Mouse (Mus musculus): ENCODE data around the gene Pdzd4.

Pdzd4 gene

GRCm38 (mm10) chrX:73824185-73825151, at the start of gene Pdzd4:
Gene Pdzd4, minus strand, starts transcription at chrX:73824969.
- peak; percentile 11 for DNase-seq (ENCODE audit: low read depth)

DNA sequence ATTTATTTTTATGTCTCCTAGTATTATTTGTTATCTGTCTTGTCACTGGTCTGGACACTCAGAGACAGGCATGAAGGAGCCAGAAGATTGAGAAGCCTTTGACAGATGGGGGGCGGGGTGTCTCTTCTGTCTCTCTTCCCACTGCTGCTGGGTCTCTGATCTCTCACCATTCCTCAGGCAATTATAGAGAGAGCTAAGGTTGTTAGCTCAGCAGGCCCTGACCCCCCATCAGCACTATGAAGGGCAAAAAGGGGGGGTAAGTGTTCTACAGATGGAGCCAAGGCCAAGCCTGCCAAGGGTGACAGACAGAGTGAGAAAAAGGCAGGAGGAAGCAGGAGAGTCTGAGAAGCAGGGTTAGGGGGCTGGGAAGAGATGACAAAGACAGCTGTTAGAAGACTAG, 47.2 kb upstream of the Pdzd4 start:
- no peak for DNase-seq (ENCODE audit: low read depth)

DNA sequence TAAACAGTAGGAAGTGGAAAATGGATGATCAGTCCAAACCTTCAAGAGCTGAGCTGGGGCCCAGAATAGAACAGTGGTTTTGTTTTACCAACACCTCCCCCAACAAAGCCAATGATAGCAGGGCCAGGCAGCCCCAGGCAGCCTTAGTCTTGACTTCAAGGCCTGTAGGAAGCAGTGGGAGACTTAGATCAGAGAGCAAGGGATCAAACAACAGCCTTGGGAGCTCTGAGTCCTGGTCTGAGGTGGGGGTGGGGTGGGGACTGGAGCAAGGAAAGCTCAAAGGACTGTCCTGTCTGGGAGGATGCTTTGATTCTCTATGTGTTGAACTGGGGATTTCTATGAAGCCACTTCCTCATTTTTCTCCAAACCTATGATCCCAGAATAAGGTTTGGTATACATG, 46.7 kb upstream of the Pdzd4 start:
- DNase-seq (ENCODE audit: low read depth) = no peak

- no peak for DNase-seq (ENCODE audit: low read depth)
These were observed 44.6 kb upstream of the Pdzd4 start for GRCm38 (mm10) chrX:73869334-73869733.

DNA sequence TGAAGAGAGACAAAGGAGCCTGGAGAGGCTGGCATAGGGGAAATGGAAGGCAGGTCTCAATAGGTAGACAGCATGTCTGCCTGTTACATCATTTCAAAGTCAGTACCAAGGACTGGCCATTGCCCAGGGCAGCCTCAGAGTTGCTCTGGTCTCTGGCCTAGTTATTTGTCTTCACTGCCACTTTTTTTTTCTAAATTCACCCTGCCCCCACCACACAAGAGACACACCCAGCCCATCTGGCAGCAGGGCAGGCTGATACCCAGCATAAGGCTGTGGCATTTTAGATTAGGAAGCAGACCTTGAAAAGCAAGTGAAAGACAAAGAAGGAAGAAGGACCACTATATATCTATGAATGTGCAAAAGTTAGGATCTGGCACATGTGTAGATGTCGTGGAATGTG, 43.1 kb upstream of the Pdzd4 start:
- no peak for DNase-seq (ENCODE audit: low read depth)

DNA sequence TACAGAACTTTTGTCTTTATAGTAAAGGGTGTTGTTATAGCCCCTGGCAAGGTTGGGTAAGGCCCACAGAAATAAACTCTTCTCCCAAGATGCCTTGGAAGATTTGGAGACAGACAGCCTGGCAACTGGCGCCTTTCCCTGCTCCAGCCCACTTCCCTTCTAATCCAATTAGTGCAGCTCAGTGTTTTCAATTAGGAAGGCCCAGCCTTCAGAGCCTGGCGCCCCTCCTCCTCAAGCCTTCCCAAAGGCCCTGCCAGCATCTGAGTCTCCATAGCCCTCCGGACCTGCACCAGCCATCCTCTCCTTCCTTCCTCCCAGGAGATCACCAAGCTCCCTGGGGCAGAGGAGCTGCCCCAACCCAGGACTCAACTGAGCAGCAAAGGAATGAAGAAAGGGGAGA, 42.5 kb upstream of the Pdzd4 start:
- no peak for DNase-seq (ENCODE audit: low read depth)

- DNase-seq (ENCODE audit: low read depth) = no peak
These were observed 39.9 kb upstream of the Pdzd4 start for GRCm38 (mm10) chrX:73864692-73865091.

GRCm38 (mm10) chrX:73855087-73855408, 30.3 kb upstream of the Pdzd4 start:
- no peak for DNase-seq (ENCODE audit: low read depth)

DNA sequence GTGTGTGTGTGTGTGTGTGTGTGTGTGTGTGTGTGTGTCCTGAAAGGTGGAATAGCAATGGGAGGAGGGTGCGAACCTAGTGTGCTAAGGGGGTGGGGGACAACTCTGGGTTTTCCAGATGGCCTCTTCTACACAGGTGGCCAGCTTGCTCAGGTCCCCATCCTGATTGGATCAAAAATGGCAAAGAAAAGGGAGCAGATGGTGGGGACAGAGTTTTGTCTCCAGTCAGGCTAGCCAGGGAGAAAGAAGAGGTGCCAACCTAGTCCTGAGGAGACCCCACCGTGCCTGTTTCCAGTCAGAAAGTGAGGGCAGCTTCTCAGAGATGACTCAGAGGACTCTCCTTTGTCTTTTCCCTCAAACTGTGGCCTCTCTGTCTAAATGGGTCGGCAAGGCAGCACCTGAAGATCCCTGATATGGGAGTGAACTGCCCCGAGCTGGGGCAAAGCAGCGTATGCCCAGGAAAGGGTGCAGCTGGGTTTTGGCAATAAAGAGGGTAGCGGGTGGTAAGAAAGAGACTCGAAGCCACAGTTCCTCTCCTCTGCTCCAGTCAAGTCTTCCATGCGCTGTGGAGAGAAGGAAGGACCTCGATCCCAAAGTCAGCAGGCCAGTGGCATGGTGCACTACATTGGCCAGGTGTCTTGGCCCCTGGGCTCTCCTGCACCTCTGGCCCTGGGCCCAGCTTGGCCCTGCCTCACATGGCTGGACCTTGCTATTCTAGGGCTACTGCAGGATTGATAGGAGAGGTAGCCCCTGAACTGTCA, 29.7 kb upstream of the Pdzd4 start:
- no peak for DNase-seq (ENCODE audit: low read depth)

DNA sequence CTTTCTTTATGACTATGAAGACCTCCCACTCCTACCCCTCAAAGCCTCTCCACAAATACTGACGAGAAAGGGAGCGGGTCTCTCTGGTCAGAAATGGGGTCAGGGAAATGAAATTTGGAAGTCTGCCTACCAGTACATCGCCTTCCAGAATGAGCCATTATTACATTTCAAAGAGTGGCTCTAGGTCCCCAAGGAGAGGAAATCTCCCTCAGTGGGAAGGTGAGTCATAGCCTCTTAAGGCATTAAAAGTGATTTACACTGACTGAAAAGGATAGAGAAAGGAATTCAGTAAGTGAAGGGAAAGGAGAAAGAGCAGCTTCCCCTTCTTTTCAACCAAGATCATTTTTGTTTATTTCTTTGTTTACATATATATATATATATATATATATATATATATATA, 11.9 kb upstream of the Pdzd4 start:
- DNase-seq (ENCODE audit: low read depth) = no peak

GRCm38 (mm10) chrX:73835731-73836130, 11.0 kb upstream of the Pdzd4 start:
- DNase-seq (ENCODE audit: low read depth) = no peak

DNA sequence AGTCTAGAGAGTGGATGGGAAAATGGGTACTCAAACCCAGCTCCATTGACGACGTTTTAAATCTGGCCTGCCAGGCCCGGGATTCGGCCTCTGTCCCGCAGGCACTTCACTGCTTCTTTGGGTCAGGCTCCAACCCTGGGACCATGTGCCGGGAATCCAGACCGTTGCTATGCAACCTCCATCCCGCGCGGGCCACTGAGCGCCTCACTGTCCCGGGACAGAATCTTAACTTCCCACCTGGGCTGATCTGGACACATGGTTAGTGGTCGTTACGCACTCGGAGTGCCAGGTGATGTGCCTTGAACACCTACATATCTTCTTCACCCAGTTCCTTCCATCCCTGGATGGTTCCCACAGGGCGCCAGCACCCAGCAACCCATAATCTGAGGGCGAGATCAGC, 1.0 kb downstream of the Pdzd4 start:
- DNase-seq (ENCODE audit: low read depth) = no peak

GRCm38 (mm10) chrX:73816596-73817314, 8.0 kb downstream of the Pdzd4 start:
- no peak for DNase-seq (ENCODE audit: low read depth)

GRCm38 (mm10) chrX:73815072-73815471, 9.7 kb downstream of the Pdzd4 start:
- DNase-seq (ENCODE audit: low read depth) = no peak

DNA sequence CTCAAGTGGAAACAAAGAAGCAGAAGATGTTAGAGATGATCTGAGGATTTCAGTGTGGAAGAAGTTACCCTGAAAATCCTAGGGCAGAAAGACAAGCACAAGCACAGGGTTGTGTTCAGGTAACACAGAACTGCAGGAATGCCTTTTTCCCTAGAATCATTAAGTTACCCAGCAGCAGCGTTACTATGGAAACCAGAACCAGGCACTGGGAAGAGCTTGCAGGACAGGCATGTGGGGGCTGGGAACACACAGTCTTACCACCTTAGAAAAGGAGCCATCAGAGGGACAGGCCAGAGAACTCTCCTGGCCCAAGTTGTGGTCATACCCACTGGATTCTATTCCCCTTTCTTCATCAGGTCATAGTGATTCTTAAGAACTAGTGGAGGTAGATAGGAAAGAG, 19.0 kb downstream of the Pdzd4 start:
- DNase-seq (ENCODE audit: low read depth) = no peak

DNA sequence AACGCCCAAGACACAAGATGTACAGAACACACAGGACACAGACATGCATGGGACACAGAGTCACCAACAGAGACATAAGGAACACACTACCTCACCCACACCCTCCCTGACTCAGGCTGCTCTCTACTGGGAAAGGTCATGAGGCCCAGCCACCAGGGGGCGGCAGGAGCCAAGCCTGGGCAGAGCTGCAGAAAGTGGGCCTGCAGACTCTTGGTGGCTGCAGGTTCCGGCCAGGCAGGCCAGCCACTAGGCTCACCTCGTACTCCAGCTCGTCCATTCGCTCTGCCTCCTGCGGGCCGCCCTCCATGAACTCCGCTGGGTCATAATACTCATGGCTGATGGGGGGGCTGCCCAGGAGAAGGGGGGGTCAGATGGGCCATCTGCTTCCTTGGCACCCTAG, 26.3 kb downstream of the Pdzd4 start:
- peak; percentile 18 for DNase-seq (ENCODE audit: low read depth)

DNA sequence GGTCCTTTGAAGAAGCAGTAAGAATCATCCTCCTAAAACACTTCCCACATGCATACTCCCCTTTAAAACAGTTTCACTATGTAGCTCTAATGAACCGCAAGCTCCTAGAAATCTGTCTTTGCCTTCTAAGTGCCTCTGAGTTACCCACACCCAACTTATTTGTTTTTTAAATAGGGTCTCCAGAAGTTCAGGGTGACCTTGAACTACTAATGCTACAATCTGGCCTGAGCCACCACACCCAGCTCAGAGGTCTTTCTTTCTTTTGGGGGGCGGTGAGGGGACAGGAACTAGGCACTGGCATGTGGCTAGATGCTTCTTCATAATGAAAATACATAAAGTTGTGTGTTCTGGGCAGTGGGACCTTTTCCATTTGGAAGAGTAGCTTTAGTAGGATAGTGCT, 27.3 kb downstream of the Pdzd4 start:
- DNase-seq (ENCODE audit: low read depth) = no peak

DNA sequence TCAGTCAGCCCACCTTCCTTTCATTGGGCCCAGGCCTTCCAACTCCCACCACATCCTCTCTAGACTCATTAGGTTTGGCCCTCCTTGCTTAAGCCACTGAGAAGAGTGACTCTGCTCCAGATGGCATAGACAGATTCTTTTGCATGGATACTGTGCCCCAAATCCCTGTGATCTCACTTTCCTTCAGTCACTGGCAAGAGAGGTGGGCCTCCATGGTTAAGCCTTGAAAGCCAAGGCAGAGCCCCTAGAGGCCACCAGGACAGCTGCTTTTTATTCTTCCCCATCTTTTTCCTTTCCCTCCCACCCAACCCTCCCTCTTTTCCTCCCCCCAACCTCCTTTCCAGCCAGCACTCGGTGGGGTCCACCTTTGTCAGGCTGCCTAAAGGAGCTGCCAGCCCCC, 31.3 kb downstream of the Pdzd4 start:
- DNase-seq (ENCODE audit: low read depth) = no peak

GRCm38 (mm10) chrX:73793039-73793438, 31.7 kb downstream of the Pdzd4 start:
- DNase-seq (ENCODE audit: low read depth) = no peak

DNA sequence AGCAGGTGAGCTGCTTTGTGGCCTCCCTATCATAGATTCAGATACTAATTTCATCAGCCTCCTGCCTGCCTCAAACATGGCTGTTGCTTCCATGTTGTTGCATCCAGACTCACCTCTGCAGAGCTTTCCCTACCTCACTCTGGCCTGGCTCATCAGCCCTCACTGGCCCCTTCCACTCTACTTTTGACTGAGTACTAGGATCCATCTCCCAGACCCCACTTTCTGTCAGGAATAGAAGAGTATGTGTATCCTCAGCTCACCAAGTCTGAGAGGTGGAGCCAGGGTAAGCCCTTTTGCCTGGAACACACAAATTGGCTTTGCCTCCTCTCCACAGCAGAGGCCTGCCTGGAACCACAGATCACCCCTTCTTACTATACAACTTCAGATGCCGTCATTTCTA, 36.3 kb downstream of the Pdzd4 start:
- no peak for DNase-seq (ENCODE audit: low read depth)

DNA sequence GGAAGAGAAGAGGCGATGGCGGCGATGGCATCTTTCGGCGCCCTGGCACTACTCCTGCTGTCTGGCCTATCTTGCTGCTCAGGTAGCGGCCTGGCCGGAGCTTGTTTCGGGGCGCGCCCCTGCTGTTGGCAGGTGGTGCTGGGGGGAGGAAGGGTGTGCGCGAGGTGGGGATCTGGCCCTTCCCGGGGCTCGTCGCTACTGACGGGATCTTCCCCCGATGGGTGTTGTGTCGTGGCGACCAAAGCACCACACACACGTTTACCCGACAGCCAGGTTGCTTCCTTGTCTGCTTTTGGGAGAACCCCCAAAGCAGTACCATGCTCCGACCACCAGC, 37.6 kb downstream of the Pdzd4 start:
- no peak for DNase-seq (ENCODE audit: low read depth)

- peak; percentile 94 for DNase-seq (ENCODE audit: low read depth)
These were observed 38.2 kb downstream of the Pdzd4 start, which contains the start of the genes Idh3g and Ssr4 for GRCm38 (mm10) chrX:73786364-73787224. Gene Idh3g, minus strand, starts transcription at chrX:73786897. Gene Ssr4, plus strand, starts transcription at chrX:73787028.

Measured in fibroblast of lung, adult 2 months (primary cell).